Mouse (Mus musculus): ENCODE results near the gene Emilin2.

The Emilin2 gene

DNA sequence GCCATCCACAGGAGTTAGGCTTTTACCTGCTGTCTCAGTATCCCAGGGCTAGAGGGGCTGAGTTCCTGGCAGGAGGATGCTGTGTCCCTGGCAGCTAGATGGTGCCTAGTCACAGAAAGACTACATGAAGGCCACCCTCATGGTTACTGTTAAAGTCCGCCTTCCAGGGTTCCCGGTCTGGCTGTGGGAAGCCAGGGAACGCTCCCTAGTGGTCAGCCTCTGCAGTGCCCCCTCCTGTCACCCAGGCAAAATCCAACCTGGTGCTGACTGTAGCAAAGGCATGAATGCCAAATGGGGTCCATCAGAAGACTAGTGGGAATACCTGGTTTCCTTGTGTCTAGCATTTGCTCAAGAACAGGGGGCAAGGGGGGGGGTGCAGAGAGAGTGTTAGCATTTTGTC lies 51.1 kb downstream of the Emilin2 start:
- DNase-seq = no peak

- DNase-seq = no peak
Observed at GRCm38 (mm10) chr17:71259727-71260126, 52.1 kb downstream of the Emilin2 start.

- DNase-seq = no peak
Observed at GRCm38 (mm10) chr17:71256806-71257536, 54.8 kb downstream of the Emilin2 start.

DNA sequence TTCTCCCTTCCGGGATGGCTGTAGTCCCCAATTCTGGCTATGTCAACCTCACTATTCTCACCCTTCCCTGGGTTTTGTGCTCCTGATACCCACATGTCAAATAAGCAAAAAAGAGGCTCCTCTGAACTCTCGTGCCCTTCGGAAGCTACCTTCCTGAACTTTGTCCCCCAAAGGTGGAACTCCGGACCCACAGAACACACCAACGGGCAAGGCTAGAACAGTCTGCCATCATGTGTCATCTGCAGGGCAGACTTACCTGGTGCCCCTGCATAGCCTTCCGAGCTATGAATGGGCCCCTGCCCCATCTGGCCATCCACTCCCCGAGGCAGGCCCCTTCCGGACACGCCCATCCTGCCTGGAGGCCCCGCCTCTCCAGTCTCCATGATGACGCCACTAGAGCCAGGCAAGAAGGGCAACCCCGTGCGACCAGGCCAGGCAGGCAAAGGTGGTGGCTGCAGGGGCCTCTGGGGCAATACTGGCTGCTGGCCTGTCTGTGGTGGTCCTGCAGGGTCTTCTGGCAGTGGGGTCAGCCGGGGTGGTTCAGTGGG lies 55.6 kb downstream of the Emilin2 start:
- no peak for DNase-seq

GRCm38 (mm10) chr17:71254736-71255135 lies 57.0 kb downstream of the Emilin2 start:
- no peak for DNase-seq

DNA sequence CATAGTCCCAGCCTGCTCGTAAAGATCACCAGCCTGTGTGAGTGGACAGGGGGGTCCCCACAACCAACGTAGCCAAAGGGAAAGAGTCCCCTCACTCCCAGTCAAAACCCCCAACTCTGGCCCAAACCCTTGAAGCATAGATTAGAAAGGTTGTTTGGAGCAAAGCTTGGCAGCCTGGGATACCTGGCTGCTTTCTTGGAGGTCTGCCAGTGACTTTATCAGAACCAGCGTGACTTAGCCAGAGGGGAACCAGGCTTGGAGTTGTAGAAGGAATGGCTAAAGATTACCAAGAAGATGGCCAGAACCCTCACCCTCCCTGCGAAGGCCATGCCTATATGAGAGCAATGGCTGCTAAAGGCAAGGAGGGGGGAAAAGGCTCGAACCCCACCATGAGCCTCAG lies 57.7 kb downstream of the Emilin2 start:
- DNase-seq = no peak

GRCm38 (mm10) chr17:71253391-71253790 lies 58.4 kb downstream of the Emilin2 start:
- DNase-seq = no peak

DNA sequence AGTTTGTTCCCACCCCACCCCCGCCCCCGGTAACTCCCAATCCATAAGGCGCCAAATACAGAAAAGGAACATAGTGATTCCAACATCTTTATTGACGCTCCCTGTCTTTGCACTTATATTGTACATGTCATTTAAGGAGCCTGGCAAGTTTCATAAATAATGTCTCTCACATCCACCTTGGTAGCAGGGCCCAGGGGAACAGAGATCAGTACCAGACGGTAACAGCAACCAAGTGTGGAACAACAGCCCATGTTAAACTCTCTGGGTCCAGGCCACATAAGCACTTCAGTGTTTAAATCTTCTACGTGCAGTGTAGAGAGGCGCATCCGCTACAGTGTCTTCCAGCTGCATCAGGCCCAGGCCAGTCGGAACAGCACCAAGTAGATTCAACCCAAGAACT lies 59.7 kb downstream of the Emilin2 start:
- no peak for DNase-seq

GRCm38 (mm10) chr17:71251601-71252001 lies 60.2 kb downstream of the Emilin2 start:
- no peak for DNase-seq

GRCm38 (mm10) chr17:71250819-71251600 lies 60.8 kb downstream of the Emilin2 start:
- peak; percentile 39 for DNase-seq

DNA sequence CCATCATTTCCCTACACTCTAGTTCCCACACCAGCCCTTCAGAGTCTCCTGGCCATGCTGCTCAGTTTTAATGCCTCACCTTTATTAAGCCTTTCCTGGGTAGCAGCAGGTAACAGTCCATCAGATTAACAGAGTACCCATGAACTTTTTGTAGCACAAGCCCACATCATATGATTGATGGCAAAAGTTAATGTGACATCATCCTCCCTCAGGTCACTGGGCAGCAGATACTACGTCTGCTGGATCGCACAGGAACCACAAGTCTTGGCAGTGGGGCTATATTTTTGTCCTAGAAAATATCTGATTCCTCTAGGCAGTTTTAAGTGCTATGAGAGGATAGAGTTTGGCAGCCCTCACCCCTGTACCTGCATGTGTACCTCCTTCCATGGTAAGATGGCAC lies 61.7 kb downstream of the Emilin2 start:
- no peak for DNase-seq

- DNase-seq = no peak
Observed at GRCm38 (mm10) chr17:71248963-71249362, 62.8 kb downstream of the Emilin2 start.

DNA sequence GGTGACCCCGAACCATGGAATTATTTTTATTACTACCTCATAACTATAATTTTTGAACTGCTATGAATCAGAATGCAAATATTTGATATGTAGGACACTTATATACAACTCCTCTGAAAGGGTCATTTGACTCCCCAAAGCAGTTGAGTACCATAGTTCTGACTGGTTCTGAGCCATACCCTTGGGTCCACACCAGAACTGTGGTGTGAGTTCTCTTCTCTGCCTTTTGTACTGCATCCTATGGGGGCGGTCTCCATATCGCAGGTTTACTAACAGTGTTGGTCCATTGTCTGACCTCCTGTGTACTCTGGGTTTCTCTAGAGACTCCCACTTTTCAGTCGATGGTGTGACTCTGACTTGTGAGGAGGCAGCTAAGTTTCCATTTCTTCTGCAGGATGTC lies 65.8 kb downstream of the Emilin2 start:
- DNase-seq = no peak

DNA sequence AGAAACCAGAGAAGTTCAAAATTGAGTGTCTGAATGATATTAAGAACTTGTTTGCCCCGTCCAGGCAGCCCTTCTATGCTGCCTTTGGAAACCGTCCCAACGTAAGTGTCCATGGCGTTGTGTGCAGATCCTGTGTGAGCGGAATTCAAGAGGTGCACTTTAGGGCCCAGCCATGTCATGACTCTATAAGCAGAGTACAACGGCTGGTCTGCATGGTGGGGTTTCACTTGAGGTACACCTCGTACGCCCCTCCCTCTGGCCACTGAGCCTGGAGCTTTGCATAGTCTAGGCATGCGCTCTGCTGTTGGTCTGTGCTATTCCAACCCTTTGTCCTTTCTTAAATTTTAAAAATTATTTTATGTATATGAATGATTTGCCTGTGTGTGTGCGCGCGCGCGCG lies 66.6 kb downstream of the Emilin2 start:
- DNase-seq = no peak

- no peak for DNase-seq
Observed at GRCm38 (mm10) chr17:71242666-71243065, 69.1 kb downstream of the Emilin2 start.

DNA sequence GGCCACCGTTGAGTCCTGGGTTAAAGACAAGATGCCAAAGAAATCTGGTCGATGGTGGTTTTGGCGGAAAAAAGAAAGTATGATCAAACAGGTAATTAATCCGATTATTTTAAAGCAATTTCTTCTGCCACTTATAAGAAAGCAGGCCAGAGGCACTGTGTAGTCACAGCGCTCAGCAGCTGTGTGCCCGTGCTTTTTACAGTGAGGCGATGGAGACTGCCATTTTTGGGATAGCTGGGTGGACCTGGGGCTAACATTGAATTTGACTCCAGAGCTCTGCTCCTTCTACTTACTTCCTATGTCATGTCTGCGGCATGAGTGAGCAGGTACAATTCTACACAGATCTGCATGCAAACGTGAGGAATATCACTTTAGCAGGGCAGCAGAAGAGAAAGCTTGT lies 71.0 kb downstream of the Emilin2 start:
- DNase-seq = no peak

DNA sequence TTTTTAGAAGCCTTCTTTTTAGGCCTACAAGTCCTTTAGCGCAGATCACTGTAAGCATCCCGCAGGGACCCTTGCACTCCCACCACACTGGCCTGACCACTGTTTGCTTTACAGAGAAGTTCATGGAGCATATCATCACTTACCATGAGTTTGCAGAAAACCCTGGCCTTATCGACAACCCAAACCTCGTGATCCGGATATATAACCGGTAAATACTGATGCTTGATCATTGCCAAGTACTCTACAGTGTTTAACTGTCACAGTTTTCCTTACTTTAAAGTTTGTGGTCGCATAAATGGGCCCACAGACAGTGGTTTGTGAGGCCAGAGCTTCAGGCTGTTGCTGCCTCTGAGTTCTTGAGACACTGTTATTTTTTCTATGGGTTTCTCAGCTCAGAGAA lies 73.3 kb downstream of the Emilin2 start:
- DNase-seq = no peak

DNA sequence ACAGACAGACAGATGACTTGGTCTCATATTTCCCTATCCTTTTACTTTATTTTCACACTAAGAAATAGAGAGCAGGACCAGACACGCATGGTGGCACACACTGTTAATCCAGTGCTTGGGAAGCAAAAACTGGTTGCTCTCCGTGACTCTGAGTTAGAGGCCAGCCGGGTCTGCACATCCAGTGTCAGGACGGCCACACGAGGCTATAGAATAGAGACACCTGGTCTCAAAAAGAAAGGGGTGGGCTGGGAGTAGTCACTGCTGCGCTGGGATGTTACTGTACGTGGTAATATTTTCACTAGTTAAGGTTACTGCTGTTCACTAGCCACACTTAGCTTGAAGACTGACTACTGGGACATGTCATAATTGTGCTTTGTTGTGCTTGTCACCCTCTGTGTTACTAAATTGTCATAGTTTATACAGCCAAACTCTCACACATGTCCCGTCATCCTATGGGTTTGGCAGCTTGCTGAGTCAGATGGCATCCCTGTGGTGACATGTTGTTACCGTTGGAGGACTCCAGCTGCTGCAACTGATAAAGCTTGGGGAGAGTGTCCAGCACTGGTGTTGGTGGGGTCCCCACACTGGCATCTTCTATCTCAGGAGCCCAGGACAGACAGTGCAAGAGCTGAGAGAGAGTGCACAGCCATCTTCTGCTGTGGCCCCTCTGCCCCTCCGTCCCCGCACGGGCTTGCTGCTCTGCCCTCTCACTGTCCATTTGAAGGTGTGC lies 76.4 kb downstream of the Emilin2 start:
- no peak for DNase-seq

GRCm38 (mm10) chr17:71234041-71234594 lies 77.7 kb downstream of the Emilin2 start:
- DNase-seq = no peak

DNA sequence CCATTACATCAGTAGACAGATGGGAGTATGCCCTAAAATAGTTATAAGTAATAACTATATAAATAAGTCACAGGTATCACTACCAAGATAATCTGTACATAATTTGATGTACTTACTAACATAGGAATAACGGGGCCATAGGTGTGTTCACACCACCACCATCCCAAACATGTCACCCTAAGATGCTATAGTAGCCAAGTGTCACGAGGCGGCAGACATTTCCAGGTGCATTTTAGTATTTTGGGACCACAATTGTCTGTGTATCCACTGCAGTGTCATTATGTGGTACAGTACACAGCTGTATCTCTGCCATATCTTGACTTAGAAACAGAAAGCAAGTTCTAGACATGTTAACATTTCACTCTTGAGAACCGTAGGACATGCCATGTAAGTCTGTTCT lies 78.6 kb downstream of the Emilin2 start:
- DNase-seq = no peak

- DNase-seq = no peak
Observed at GRCm38 (mm10) chr17:71231998-71232397, 79.8 kb downstream of the Emilin2 start.

DNA sequence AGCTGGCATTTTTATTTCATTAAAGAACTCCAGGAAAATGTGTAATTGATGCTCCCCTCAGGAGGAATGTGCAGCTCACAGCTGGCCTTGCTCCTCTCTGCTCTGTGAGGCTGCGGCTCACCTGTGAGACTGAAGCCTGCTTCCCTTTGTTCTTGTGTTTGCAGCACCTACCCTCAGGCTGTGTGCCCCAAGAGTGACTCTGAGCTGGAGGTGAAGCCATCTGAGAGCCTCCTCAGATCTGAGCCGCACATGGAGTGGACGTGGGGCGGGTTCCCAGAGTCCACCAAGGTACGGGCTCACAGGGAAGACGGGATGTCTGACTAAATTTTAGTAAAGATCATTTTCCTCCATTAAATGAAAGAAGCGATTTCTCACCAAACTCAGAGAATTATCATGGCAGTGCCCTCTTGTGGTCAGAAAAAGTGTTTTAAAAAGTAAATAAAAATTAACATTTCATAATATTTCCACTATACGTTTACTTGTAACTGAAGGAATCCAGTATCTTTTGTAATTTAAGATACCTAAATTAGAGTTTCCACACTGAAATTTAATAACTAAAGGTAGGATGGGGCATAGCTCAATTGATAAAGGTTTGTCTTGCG lies 81.6 kb downstream of the Emilin2 start:
- no peak for DNase-seq

DNA sequence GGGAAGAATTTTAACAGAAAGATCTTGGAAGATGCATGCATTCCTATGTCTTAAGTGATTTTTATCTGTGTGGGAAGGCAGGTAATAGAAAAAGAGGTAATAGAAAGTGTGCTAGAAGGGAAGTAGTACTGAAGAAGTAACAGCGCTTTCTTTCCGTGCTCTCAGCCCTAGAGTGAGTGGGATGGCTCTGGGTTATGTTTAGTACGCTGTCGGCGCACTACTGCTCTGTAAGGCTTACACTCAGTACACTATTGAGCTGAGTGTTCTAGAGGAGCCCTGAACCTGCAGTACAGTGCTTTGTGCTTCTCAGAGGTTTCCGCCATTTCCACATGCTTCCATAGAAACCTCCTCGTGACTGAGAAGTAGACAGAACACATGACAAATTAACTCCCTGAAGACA lies 83.1 kb downstream of the Emilin2 start:
- DNase-seq = no peak
